Mouse (Mus musculus) MEL (cell line): ENCODE measurements around the gene Zfp330. TPM values are rescaled to one million over a fixed set of nuclear protein-coding genes. Genes with fewer than 3 reads are reported as not detected.

Experiments used
- DNase-seq: peaks from one replicate; pipeline ENCODE4 v3.0.0; 2011; ENCODE audit warnings: low read depth, low spot score
- H3K27ac ChIP-seq: 2 replicates; pipeline ENCODE4 v1.5.1; 2012; ENCODE audit warnings: low read depth, mild to moderate bottlenecking, control low read depth, low read length, moderate library complexity; ENCODE audit not compliant: control insufficient read depth
- H3K27me3 ChIP-seq, 2 experiments: fragments of 150-350 bp in 1 of 2; sonication (generic) in 1 of 2; 2 replicates each; pipeline ENCODE4 v1.6.1; 2012; ENCODE audit warnings: low read length in 2 of 2, mild to moderate bottlenecking in 2 of 2, improper control_type of control experiment in 1 of 2, moderate library complexity in 1 of 2; ENCODE audit not compliant: insufficient read depth in 2 of 2, control insufficient read depth in 1 of 2
- H3K36me3 ChIP-seq, 2 experiments: 2 replicates each; pipeline ENCODE4 v1.6.1; 2012 to 2014; ENCODE audit warnings: low read length in 2 of 2, improper control_type of control experiment in 1 of 2, inconsistent platforms in 1 of 2, mild to moderate bottlenecking in 1 of 2; ENCODE audit not compliant: insufficient read depth in 2 of 2, control insufficient read depth in 1 of 2
- H3K4me1 ChIP-seq, 2 experiments: fragments of 150-350 bp in 1 of 2; sonication (generic) in 1 of 2; 2 replicates each; pipeline ENCODE4 v1.6.1; 2012; ENCODE audit warnings: low read length in 2 of 2, improper control_type of control experiment in 1 of 2, mild to moderate bottlenecking in 1 of 2; ENCODE audit not compliant: insufficient read depth in 2 of 2, control insufficient read depth in 1 of 2
- H3K4me3 ChIP-seq, 2 experiments: fragments of 150-350 bp in 1 of 2; sonication (generic) in 1 of 2; 2 replicates each; pipeline ENCODE4 v1.5.1; 2012; ENCODE audit warnings: low read depth in 2 of 2, low read length in 2 of 2, mild to moderate bottlenecking in 2 of 2, moderate library complexity in 2 of 2, control low read depth in 1 of 2, improper control_type of control experiment in 1 of 2; ENCODE audit not compliant: control insufficient read depth in 1 of 2, insufficient read depth in 1 of 2
- H3K79me2 ChIP-seq: 2 replicates; pipeline ENCODE4 v1.6.1; 2012; ENCODE audit warnings: mild to moderate bottlenecking, low read length, moderate library complexity; ENCODE audit not compliant: control insufficient read depth, poor library complexity, insufficient read depth
- H3K9ac ChIP-seq: 2 replicates; pipeline ENCODE4 v1.6.1; 2012; ENCODE audit warnings: low read depth, mild to moderate bottlenecking, control low read depth, low read length, moderate library complexity; ENCODE audit not compliant: control insufficient read depth, poor library complexity, severe bottlenecking
- H3K9me3 ChIP-seq: fragments of 150-350 bp; sonication (generic); replicated peaks from 2 replicates; pipeline ENCODE4 v1.6.1; 2012; ENCODE audit warnings: mild to moderate bottlenecking, low read length, improper control_type of control experiment, moderate library complexity; ENCODE audit not compliant: insufficient read depth
- CTCF ChIP-seq, 3 experiments: IDR thresholded peaks in 2 of 3; conservative IDR thresholded peaks in 1 of 3; 2 replicates each; pipeline ENCODE4 v1.5.1; 2011 to 2012; ENCODE audit warnings: low read length in 3 of 3, low read depth in 2 of 3, mild to moderate bottlenecking in 2 of 3, improper control_type of control experiment in 1 of 3, inconsistent platforms in 1 of 3, mixed read lengths in 1 of 3, moderate library complexity in 1 of 3; ENCODE audit not compliant: control insufficient read depth in 1 of 3, insufficient read depth in 1 of 3, poor library complexity in 1 of 3, severe bottlenecking in 1 of 3
- EP300 ChIP-seq, 2 experiments: IDR thresholded peaks; 2 replicates each; pipeline ENCODE4 v1.6.1; 2011; ENCODE audit warnings: improper control_type of control experiment in 2 of 2, low read length in 2 of 2, low read depth in 1 of 2, mild to moderate bottlenecking in 1 of 2
- ETS1 ChIP-seq: IDR thresholded peaks from 2 replicates; pipeline ENCODE4 v1.6.1; 2012; ENCODE audit warnings: low read depth, mild to moderate bottlenecking, inconsistent platforms, low read length, improper control_type of control experiment, moderate library complexity
- GABPA ChIP-seq: IDR thresholded peaks from 2 replicates; pipeline ENCODE4 v1.6.1; 2012; ENCODE audit warnings: low read depth, mild to moderate bottlenecking, inconsistent platforms, low read length, improper control_type of control experiment, moderate library complexity
- GATA1 ChIP-seq: IDR thresholded peaks from 2 replicates; pipeline ENCODE4 v1.6.1; 2011; ENCODE audit warnings: low read depth, low read length, improper control_type of control experiment
- MAX ChIP-seq: IDR thresholded peaks from 2 replicates; pipeline ENCODE4 v1.6.1; 2011; ENCODE audit warnings: low read length, improper control_type of control experiment
- NRF1 ChIP-seq: IDR thresholded peaks from 2 replicates; pipeline ENCODE4 v1.6.1; 2014; ENCODE audit warnings: low read depth, mild to moderate bottlenecking, inconsistent platforms, low read length, improper control_type of control experiment, moderate library complexity; ENCODE audit not compliant: poor library complexity, insufficient read depth, severe bottlenecking
- RAD21 ChIP-seq: IDR thresholded peaks from 2 replicates; pipeline ENCODE4 v1.6.1; 2011; ENCODE audit warnings: mild to moderate bottlenecking, low read depth, low read length, improper control_type of control experiment
- SMC3 ChIP-seq: IDR thresholded peaks from 2 replicates; pipeline ENCODE4 v1.6.1; 2011; ENCODE audit warnings: low read depth, low read length, improper control_type of control experiment
- TAL1 ChIP-seq: IDR thresholded peaks from 2 replicates; pipeline ENCODE4 v1.6.1; 2012; ENCODE audit warnings: mild to moderate bottlenecking, inconsistent platforms, low read length, moderate library complexity, mixed read lengths
- TBP ChIP-seq: IDR thresholded peaks from 2 replicates; pipeline ENCODE4 v1.8.0; 2011; ENCODE audit warnings: low read depth, low read length, improper control_type of control experiment
- TCF12 ChIP-seq: IDR thresholded peaks from 2 replicates; pipeline ENCODE4 v1.6.1; 2014; ENCODE audit warnings: low read depth, mild to moderate bottlenecking, inconsistent platforms, low read length, improper control_type of control experiment, moderate library complexity
- USF1 ChIP-seq: IDR thresholded peaks from 2 replicates; pipeline ENCODE4 v1.6.1; 2014; ENCODE audit warnings: low read depth, mild to moderate bottlenecking, inconsistent platforms, low read length, improper control_type of control experiment, moderate library complexity
- USF2 ChIP-seq, 2 experiments: IDR thresholded peaks; 2 replicates each; pipeline ENCODE4 v1.6.1; 2011 to 2012; ENCODE audit warnings: improper control_type of control experiment in 2 of 2, low read length in 2 of 2, borderline replicate concordance in 1 of 2, inconsistent platforms in 1 of 2, low read depth in 1 of 2, mild to moderate bottlenecking in 1 of 2; ENCODE audit not compliant: insufficient read depth in 1 of 2
- ZC3H11A ChIP-seq: IDR thresholded peaks from 2 replicates; pipeline ENCODE4 v1.6.1; 2012; ENCODE audit warnings: low read depth, mild to moderate bottlenecking, inconsistent platforms, low read length, improper control_type of control experiment
- ZKSCAN1 ChIP-seq: IDR thresholded peaks from 2 replicates; pipeline ENCODE4 v1.6.1; 2012; ENCODE audit warnings: low read depth, mild to moderate bottlenecking, inconsistent platforms, low read length, improper control_type of control experiment, moderate library complexity
- ZMIZ1 ChIP-seq: IDR thresholded peaks from 2 replicates; pipeline ENCODE4 v1.6.1; 2012; ENCODE audit warnings: low read depth, mild to moderate bottlenecking, inconsistent platforms, low read length, improper control_type of control experiment, moderate library complexity
- ZNF384 ChIP-seq: IDR thresholded peaks from 2 replicates; pipeline ENCODE4 v1.6.1; 2012; ENCODE audit warnings: low read depth, mild to moderate bottlenecking, inconsistent platforms, low read length, improper control_type of control experiment
- polyA plus RNA-seq, 2 experiments: library from polyadenylated mRNA; stranded (reverse) in 1 of 2; unstranded in 1 of 2; fragments of >175 nt in 1 of 2; fragments of >200 nt in 1 of 2; gene quantifications; 2 replicates each; pipeline versions ENCODE4 v1.2.1 to v1.2.4; 2012; ENCODE audit warnings: low replicate concordance in 2 of 2, low read depth in 1 of 2; ENCODE audit not compliant: insufficient read length in 2 of 2, insufficient read depth in 1 of 2, missing spikeins in 1 of 2
- total RNA-seq: library from RNA; depleted of rRNA; stranded (reverse); fragments of 300-350 nt; gene quantifications from 2 replicates; pipeline ENCODE4 v1.2.3, GENCODE M21; 2012

Gene Zfp330
- total and polyA plus RNA-seq, 3 experiments, result 94.6 to 95.6 TPM; not detected in 1

DNA sequence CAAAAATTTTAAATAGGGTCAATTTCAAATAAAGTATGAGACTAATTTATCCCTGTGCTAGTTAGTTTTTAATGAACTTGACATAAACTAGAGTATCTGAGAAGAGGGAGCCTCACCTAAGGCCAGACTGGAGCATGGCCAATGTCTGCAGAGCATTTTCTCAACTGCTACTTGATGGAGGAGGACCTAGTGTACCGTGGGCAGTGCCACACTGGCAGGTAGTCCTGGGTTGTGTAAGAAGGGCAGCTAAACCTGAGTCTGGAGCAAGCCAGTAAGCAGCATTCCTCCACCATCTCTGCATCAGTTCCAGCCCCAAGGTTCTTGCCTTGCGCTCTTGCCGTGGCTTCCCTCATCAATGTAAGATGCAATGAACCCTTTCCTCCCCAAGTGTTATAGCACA lies 3.1 kb downstream of the Zfp330 start:
- H3K4me1 ChIP-seq, result peaks cover 2 to 10% of the 10 kb centered on the region in 2 experiments; a peak in 3 of 4 replicates
- DNase-seq, result no peak
- no peak overlapping the region for H3K9ac ChIP-seq
- no peak overlapping the region for H3K27ac ChIP-seq
- H3K36me3 ChIP-seq, result peaks cover 27 to 31% of the 10 kb centered on the region in 2 experiments
- H3K4me3 ChIP-seq, result no peak overlapping the region
- no peaks in the 10 kb centered on the region for H3K27me3 ChIP-seq
- peaks cover 26% of the 10 kb centered on the region for H3K79me2 ChIP-seq
- H3K9me3 ChIP-seq, result no peaks in the 10 kb centered on the region
- TF ChIP-seq ZKSCAN1 (no peak), TAL1 (no peak), ZC3H11A (no peak), USF2 (IDR thresholded peaks at IDR 0.05; ENCODE audit: borderline replicate concordance in 1 of 2, insufficient read depth in 1 of 2, low read depth in 1 of 2, low read length in 2 of 2) (no peak)
- TF ChIP-seq, all 39 proteins: peak for 0

DNA sequence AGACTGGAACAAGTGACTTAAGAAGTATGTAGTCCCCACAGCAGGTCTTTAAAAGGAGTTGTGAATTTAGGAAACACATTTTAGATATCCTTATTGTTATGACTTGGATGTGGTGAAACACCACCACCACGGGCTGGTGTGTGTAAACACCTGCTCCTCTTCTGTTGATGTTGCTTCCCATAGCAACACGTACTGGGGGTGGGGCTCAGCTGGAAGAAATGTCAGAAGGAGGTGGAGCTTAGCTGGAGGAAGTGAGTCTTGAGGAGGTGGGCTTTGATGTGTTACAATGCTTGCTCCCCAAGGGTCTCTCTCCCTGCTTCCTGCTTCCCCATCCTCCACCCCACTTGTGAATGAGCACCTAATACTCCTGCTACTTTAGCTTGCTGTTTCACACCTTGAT lies 14.9 kb downstream of the Zfp330 start:
- no peak overlapping the region for H3K9ac ChIP-seq
- H3K27ac ChIP-seq, result no peak overlapping the region
- H3K27me3 ChIP-seq, result no peaks in the 10 kb centered on the region
- TF ChIP-seq ZC3H11A (no peak), SMC3 (no peak), GATA1 (no peak), EP300 (IDR thresholded peaks at IDR 0.05; ENCODE audit: low read depth in 1 of 2, low read length in 2 of 2) (no peak), GABPA (no peak), ZMIZ1 (no peak), TCF12 (no peak), ZNF384 (no peak), MAX (no peak), TBP (no peak), CTCF (IDR thresholded peaks at IDR 0.05 in 2 of 3, conservative IDR thresholded peaks at IDR 0.05 in 1 of 3; ENCODE audit: control insufficient read depth in 1 of 3, insufficient read depth in 1 of 3, low read depth in 2 of 3, low read length in 3 of 3, poor library complexity in 1 of 3, severe bottlenecking in 1 of 3) (no peak), RAD21 (no peak), ETS1 (no peak), USF1 (no peak), NRF1 (no peak)
- no peak for DNase-seq
- peaks cover 0 to 3% of the 10 kb centered on the region in 2 experiments; a peak in 1 of 4 replicates for H3K36me3 ChIP-seq
- no peak overlapping the region for H3K4me3 ChIP-seq
- no peaks in the 10 kb centered on the region for H3K79me2 ChIP-seq
- no peaks in the 10 kb centered on the region for H3K9me3 ChIP-seq
- H3K4me1 ChIP-seq, result no peaks in the 10 kb centered on the region
